ENCODE assay signal across 11 mouse cellular contexts in the genomic region with DNA sequence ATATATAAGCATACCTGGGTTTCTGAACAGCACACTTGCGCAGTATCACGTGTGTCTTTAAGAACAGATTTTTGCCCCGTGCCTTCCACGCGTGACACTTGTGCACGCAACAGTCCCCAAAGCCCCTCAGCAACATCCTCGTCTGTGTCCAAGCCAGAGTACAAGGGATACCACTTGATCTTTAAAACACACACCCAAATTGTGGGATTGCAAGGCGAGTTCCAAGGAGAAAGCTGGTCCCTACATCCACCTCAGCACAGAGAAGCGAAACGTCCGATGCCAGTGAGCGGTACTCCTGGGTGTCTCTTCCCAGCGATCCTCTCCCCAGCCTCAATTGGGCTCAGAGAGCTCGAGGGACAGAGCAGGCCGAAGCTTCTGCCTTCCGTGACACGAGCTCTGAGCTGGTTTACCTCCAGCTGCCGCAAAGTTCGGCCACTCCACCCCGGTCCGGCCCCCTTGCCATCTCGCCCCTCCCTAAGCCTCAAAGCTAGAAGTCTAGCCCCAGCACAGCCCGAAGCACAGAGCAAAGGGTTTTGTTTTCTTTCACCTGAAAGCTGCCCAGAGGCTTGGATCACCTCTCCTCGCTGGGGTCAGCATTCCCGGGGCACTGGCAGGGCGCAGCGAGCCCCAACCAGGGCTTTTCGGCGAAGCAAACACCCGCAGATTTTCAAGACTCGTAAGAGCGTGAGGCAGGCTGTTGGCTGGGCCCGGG. TPM values are rescaled to one million over a fixed set of nuclear protein-coding genes. Genes with fewer than 3 reads are reported as not detected.
DNase-seq lines count a peak whose midpoint lies in the region; ATAC-seq lines count a peak whose summit lies in the region.
"Had no signal": no experiment of that assay in that cellular context is flagged by ENCODE, and none has a peak within 500 bp of the region (broad histone marks: within the 10 kb centered on the region; RNA-seq: fewer than 3 reads in every experiment).

No protein-coding gene starts in this region.

- no peaks in the 10 kb centered on the region for H3K36me3 ChIP-seq in kidney, embryonic 15.5 days
- no peaks in the 10 kb centered on the region; the same call in 1 of the 2 replicates for H3K36me3 ChIP-seq in embryonic facial prominence, embryonic 10.5 days (replicated peaks)
- no peaks in the 10 kb centered on the region for H3K36me3 ChIP-seq in intestine, embryonic 14.5 days (ENCODE audit: control insufficient read depth, insufficient read depth, low read length)
- H3K36me3 ChIP-seq in neural tube, embryonic 12.5 days: no peaks in the 10 kb centered on the region
- H3K36me3 ChIP-seq: G1E had no signal

- peaks cover 99% of the 10 kb centered on the region for H3K27me3 ChIP-seq in kidney, embryonic 15.5 days
- peaks cover 98% of the 10 kb centered on the region for H3K27me3 ChIP-seq in embryonic facial prominence, embryonic 10.5 days (replicated peaks; ENCODE audit: low read depth, poor library complexity, severe bottlenecking)
- H3K27me3 ChIP-seq in intestine, embryonic 14.5 days (replicated peaks; ENCODE audit: control insufficient read depth, insufficient read depth, low read length): peaks cover 96% of the 10 kb centered on the region
- peaks cover 87% of the 10 kb centered on the region for H3K27me3 ChIP-seq in neural tube, embryonic 12.5 days (replicated peaks)

- no peak overlapping the region for H3K27ac ChIP-seq in kidney, embryonic 15.5 days
- H3K27ac ChIP-seq in embryonic facial prominence, embryonic 10.5 days (replicated peaks): peak overlapping the region; percentile 84
- no peak overlapping the region for H3K27ac ChIP-seq in intestine, embryonic 14.5 days (ENCODE audit: low read depth)
- H3K27ac ChIP-seq in neural tube, embryonic 12.5 days: no peak overlapping the region

- no peak for DNase-seq in kidney, adult 8-10 months
- peak; percentile 70 for DNase-seq in embryonic facial prominence, embryonic 10.5 days (ENCODE audit: low spot score)
- no peak for DNase-seq in intestine, embryonic 14.5 days (ENCODE audit: low spot score)
- DNase-seq in gastrocnemius, postnatal 36 days: no peak
- no peak for DNase-seq in adrenal gland, adult 8-10 months
- DNase-seq in natural killer cell, adult 2 months (ENCODE audit: low spot score in 2 of 2): no peak

- peak overlapping the region; percentile 46 for H3K4me3 ChIP-seq in kidney, embryonic 15.5 days (replicated peaks)
- peak overlapping the region; percentile 66 for H3K4me3 ChIP-seq in embryonic facial prominence, embryonic 10.5 days
- H3K4me3 ChIP-seq in intestine, embryonic 14.5 days (ENCODE audit: low read depth, low read length): peak overlapping the region; percentile 36
- H3K4me3 ChIP-seq in neural tube, embryonic 12.5 days: peak overlapping the region; percentile 34

- intact Hi-C loops in gastrocnemius, postnatal 36 days (cut with DNase I): no loop called here

- H3K4me2 ChIP-seq in kidney, embryonic 15.5 days: peak overlapping the region; percentile 82
- peak overlapping the region; percentile 64 for H3K4me2 ChIP-seq in intestine, embryonic 14.5 days (ENCODE audit: low read length)
- peak overlapping the region; percentile 68 for H3K4me2 ChIP-seq in neural tube, embryonic 12.5 days (replicated peaks)

- no peak for ATAC-seq in kidney, embryonic 15.5 days (replicated peaks; ENCODE audit: low FRiP score)
- ATAC-seq in intestine, embryonic 14.5 days (replicated peaks; ENCODE audit: low FRiP score, low TSS enrichment, low read depth): no peak
- no peak for ATAC-seq in neural tube, embryonic 12.5 days (ENCODE audit: low FRiP score, low read depth)

- peaks cover 38% of the 10 kb centered on the region for H3K4me1 ChIP-seq in kidney, embryonic 15.5 days
- peaks cover 40% of the 10 kb centered on the region for H3K4me1 ChIP-seq in embryonic facial prominence, embryonic 10.5 days
- H3K4me1 ChIP-seq in intestine, embryonic 14.5 days (replicated peaks; ENCODE audit: control insufficient read depth, insufficient read depth, low read length): peaks cover 19% of the 10 kb centered on the region
- peaks cover 35% of the 10 kb centered on the region for H3K4me1 ChIP-seq in neural tube, embryonic 12.5 days

- WGBS in kidney, embryonic 15.5 days: 2% methylated on average over 33 of the region's 33 CpGs
- 1% methylated on average over 33 of the region's 33 CpGs for WGBS in embryonic facial prominence, embryonic 10.5 days
- WGBS in intestine, embryonic 14.5 days: 2% methylated on average over 33 of the region's 33 CpGs
- WGBS in neural tube, embryonic 12.5 days: 1% methylated on average over 33 of the region's 33 CpGs

- 0 out of 2 replicates have a peak overlapping the region, but pooled peaks have one; percentile 0 for H3K9ac ChIP-seq in kidney, embryonic 15.5 days
- no peak overlapping the region for H3K9ac ChIP-seq in intestine, embryonic 14.5 days (ENCODE audit: low read length)
- 0 out of 2 replicates have a peak overlapping the region, but pooled peaks have one; percentile 23 for H3K9ac ChIP-seq in neural tube, embryonic 12.5 days

- no peaks in the 10 kb centered on the region for H3K9me3 ChIP-seq in kidney, embryonic 15.5 days (replicated peaks)
- no peaks in the 10 kb centered on the region for H3K9me3 ChIP-seq in embryonic facial prominence, embryonic 10.5 days
- H3K9me3 ChIP-seq in intestine, embryonic 14.5 days (ENCODE audit: control insufficient read depth, low read length): no peaks in the 10 kb centered on the region
- no peaks in the 10 kb centered on the region for H3K9me3 ChIP-seq in neural tube, embryonic 12.5 days

RNA-seq across cellular contexts. Expression of gene Foxl2, which starts 0.5 kb away (rescaled TPM):
- polyA plus RNA-seq in kidney, embryonic 15.5 days (2015; fragmentation: Nextera tagmentation; extraction: Ambion mirVana): not detected in 2 replicates
- polyA plus RNA-seq in embryonic facial prominence, embryonic 10.5 days (2016; fragmentation: Nextera tagmentation; extraction: Ambion mirVana): 1.9 and 2.4 TPM in 2 replicates
- polyA plus RNA-seq in intestine, embryonic 14.5 days (2014; fragmentation: Nextera tagmentation; extraction: Ambion mirVana): not detected in 2 replicates
- polyA plus RNA-seq in neural tube, embryonic 12.5 days (2016; fragmentation: Nextera tagmentation; extraction: Ambion mirVana): 0.73 and 1.2 TPM in 2 replicates
- not detected for total RNA-seq in gastrocnemius, postnatal 36 days (2021)
- 1 to 10 TPM in 2 of 4 experiments, not detected in 2; 3.0 to 3.5 TPM for total RNA-seq in adrenal gland, adult 8-10 months (2022)
- total RNA-seq: G1E; granulocyte monocyte progenitor cell, adult 5-6 weeks had no signal
- polyA plus RNA-seq: G1E; testis, adult 2 months had no signal

RNA-seq across cellular contexts. Expression of gene Faim, which starts 31.6 kb away (rescaled TPM):
- polyA plus RNA-seq in kidney, embryonic 15.5 days (2015; fragmentation: Nextera tagmentation; extraction: Ambion mirVana): 45.1 and 50.3 TPM in 2 replicates
- 58.1 and 61.8 TPM in 2 replicates for polyA plus RNA-seq in embryonic facial prominence, embryonic 10.5 days (2016; fragmentation: Nextera tagmentation; extraction: Ambion mirVana)
- polyA plus RNA-seq in intestine, embryonic 14.5 days (2014; fragmentation: Nextera tagmentation; extraction: Ambion mirVana): 45.7 and 47.6 TPM in 2 replicates
- 81.7 and 93.4 TPM in 2 replicates for polyA plus RNA-seq in neural tube, embryonic 12.5 days (2016; fragmentation: Nextera tagmentation; extraction: Ambion mirVana)
- 1 to 10 TPM; 1.4 to 1.8 TPM for total RNA-seq in gastrocnemius, postnatal 36 days (2021)
- 10 to 100 TPM; 17.6 to 23.5 (median 20.7) TPM for total RNA-seq in adrenal gland, adult 8-10 months (2022)

RNA-seq across cellular contexts. Expression of gene 7420426K07Rik, which starts 51.6 kb away (rescaled TPM):
- not detected in 2 replicates for polyA plus RNA-seq in kidney, embryonic 15.5 days (2015; fragmentation: Nextera tagmentation; extraction: Ambion mirVana)
- polyA plus RNA-seq in embryonic facial prominence, embryonic 10.5 days (2016; fragmentation: Nextera tagmentation; extraction: Ambion mirVana): not detected in 2 replicates
- not detected in 2 replicates for polyA plus RNA-seq in intestine, embryonic 14.5 days (2014; fragmentation: Nextera tagmentation; extraction: Ambion mirVana)
- not detected in 2 replicates for polyA plus RNA-seq in neural tube, embryonic 12.5 days (2016; fragmentation: Nextera tagmentation; extraction: Ambion mirVana)
- total RNA-seq in gastrocnemius, postnatal 36 days (2021): not detected
- total RNA-seq in adrenal gland, adult 8-10 months (2022): not detected
- total RNA-seq: G1E; granulocyte monocyte progenitor cell, adult 5-6 weeks had no signal
- polyA plus RNA-seq: G1E; testis, adult 2 months had no signal
